Mouse (Mus musculus) heart, postnatal 0 days (tissue): ENCODE results near the gene M1ap.

Experiments used
- CTCF ChIP-seq: IDR thresholded peaks from 2 replicates; pipeline ENCODE4 v1.5.1; 2016; ENCODE audit warnings: antibody characterized with exemption, control low read depth, low read depth
- EP300 ChIP-seq: IDR thresholded peaks from 2 replicates; pipeline ENCODE4 v1.6.1; 2016; ENCODE audit warnings: antibody characterized with exemption, low read depth

DNA sequence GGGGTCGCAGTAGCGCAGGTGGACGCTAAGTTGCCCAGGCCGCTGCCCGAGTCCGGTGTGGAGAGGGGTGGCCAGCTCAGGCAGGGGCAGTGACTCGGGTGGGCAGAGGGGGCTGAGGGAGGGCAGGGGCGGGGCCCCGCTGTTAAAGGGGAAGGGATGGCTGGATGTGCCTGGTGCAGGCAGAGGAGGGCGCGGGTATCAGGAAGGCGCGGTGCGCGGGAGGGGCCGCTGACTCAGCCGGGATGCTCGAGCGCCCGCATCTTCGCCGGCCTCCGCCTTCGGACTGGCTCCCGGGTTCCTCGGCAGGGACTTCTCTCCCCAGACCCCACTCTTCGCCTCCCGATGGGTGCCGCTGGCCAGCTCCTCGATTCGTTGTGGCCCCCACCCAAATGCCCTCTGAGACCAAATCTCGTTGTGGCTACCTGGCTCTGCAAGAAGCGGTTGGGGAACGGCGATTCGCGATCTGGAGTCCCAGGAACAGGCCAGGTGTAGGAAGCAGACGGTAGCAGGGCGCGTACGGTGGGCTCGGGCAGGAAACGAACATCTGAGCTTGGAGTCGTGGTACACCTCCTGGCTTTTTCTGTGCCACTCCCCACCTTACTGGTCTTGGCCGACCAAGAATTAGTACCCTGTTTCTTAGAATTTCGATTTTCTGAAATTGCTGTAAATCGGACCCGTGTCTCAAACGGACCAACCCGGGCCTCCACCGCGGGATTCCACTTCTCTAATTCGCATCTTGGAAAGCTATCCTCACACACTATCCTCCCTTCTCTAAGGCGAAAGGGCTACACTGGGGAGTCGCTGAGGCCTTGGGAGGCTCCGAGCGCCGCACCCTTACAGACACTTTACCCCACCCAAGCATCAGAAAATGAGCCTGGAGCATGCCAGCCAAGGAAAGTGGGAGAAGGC lies 123.9 kb downstream of the M1ap start:
- TF ChIP-seq CTCF (no peak), EP300 (no peak)
